Mouse (Mus musculus) WW6 (cell line): ENCODE data around the gene Pyroxd2.

Experiments used
- DNase-seq: peaks from one replicate; pipeline ENCODE4 v3.0.0-alpha.2; 2013; ENCODE audit warnings: low read depth, low spot score

Gene Pyroxd2

GRCm38 (mm10) chr19:42745869-42746224 lies 6.7 kb downstream of the Pyroxd2 start:
- no peak for DNase-seq

- no peak for DNase-seq
These were observed 7.3 kb downstream of the Pyroxd2 start for GRCm38 (mm10) chr19:42745084-42745868.

GRCm38 (mm10) chr19:42744162-42744586 lies 8.4 kb downstream of the Pyroxd2 start:
- no peak for DNase-seq

GRCm38 (mm10) chr19:42743261-42743660 lies 9.3 kb downstream of the Pyroxd2 start:
- no peak for DNase-seq

- no peak for DNase-seq
These were observed 10.7 kb downstream of the Pyroxd2 start for GRCm38 (mm10) chr19:42741884-42742283.

GRCm38 (mm10) chr19:42740163-42740899 lies 12.2 kb downstream of the Pyroxd2 start:
- no peak for DNase-seq

GRCm38 (mm10) chr19:42739734-42740133 lies 12.8 kb downstream of the Pyroxd2 start:
- no peak for DNase-seq

- DNase-seq = no peak
These were observed 14.8 kb downstream of the Pyroxd2 start for GRCm38 (mm10) chr19:42737753-42738152.

- DNase-seq = no peak
These were observed 17.6 kb downstream of the Pyroxd2 start for GRCm38 (mm10) chr19:42734982-42735381.

GRCm38 (mm10) chr19:42727424-42727823 lies 25.2 kb downstream of the Pyroxd2 start:
- no peak for DNase-seq

GRCm38 (mm10) chr19:42726766-42727165 lies 25.8 kb downstream of the Pyroxd2 start:
- no peak for DNase-seq

- no peak for DNase-seq
These were observed 26.6 kb downstream of the Pyroxd2 start for GRCm38 (mm10) chr19:42725973-42726350.

GRCm38 (mm10) chr19:42725056-42725972 lies 27.3 kb downstream of the Pyroxd2 start:
- no peak for DNase-seq

GRCm38 (mm10) chr19:42723302-42723701 lies 29.3 kb downstream of the Pyroxd2 start:
- no peak for DNase-seq

- DNase-seq = no peak
These were observed 30.1 kb downstream of the Pyroxd2 start for GRCm38 (mm10) chr19:42722500-42722899.

- DNase-seq = no peak
These were observed 34.5 kb downstream of the Pyroxd2 start for GRCm38 (mm10) chr19:42718101-42718500.

- no peak for DNase-seq
These were observed 34.9 kb downstream of the Pyroxd2 start for GRCm38 (mm10) chr19:42717668-42718067.

- DNase-seq = no peak
These were observed 36.1 kb downstream of the Pyroxd2 start for GRCm38 (mm10) chr19:42716507-42716906.

- DNase-seq = no peak
These were observed 38.8 kb downstream of the Pyroxd2 start for GRCm38 (mm10) chr19:42713770-42714169.

GRCm38 (mm10) chr19:42699426-42699825 lies 53.1 kb downstream of the Pyroxd2 start:
- no peak for DNase-seq

- no peak for DNase-seq
These were observed 54.0 kb downstream of the Pyroxd2 start for GRCm38 (mm10) chr19:42698576-42698975.

GRCm38 (mm10) chr19:42697336-42697735 lies 55.2 kb downstream of the Pyroxd2 start:
- no peak for DNase-seq
